ENCODE assay signal across 14 mouse cellular contexts in the genomic region with DNA sequence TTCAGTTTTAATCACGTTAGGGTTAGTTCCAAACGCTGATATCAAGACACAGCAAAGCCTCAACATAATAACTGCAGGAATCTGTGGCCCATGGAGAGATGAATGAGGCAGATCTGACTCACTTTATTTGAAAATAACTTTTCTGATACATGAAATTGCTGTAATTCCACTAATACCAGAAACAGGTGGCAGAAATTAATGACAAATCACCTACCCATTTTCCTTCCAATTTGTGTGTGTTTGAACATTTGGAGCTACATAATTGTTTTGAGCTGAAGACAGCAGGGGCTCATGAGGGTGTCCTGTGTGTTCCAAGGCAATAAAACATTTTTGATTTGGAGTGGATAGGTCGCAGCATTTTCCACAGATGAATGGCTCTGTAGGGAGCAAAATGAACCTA.
"Had no signal": no experiment of that assay in that cellular context is flagged by ENCODE, and none has a peak within 500 bp of the region (broad histone marks: within the 10 kb centered on the region; RNA-seq: fewer than 3 reads in every experiment).

No protein-coding gene starts in this region.

- H3K4me1 ChIP-seq: neural tube, embryonic 12.5 days; stomach, embryonic 15.5 days had no signal

- H3K4me3 ChIP-seq: midbrain, embryonic 10.5 days; midbrain, embryonic 12.5 days; neural tube, embryonic 12.5 days; stomach, embryonic 15.5 days had no signal

- H3K27me3 ChIP-seq: midbrain, embryonic 12.5 days; neural tube, embryonic 12.5 days; stomach, embryonic 15.5 days had no signal

- H3K9ac ChIP-seq: lung, embryonic 14.5 days; midbrain, embryonic 12.5 days; neural tube, embryonic 12.5 days; stomach, embryonic 15.5 days had no signal

- H3K9me3 ChIP-seq: midbrain, embryonic 10.5 days; midbrain, embryonic 12.5 days; neural tube, embryonic 12.5 days; stomach, embryonic 15.5 days had no signal

- DNase-seq: lung, adult 18-20 months; lung, embryonic 14.5 days; lung, postnatal 10 days; lung, postnatal 4 days; midbrain, embryonic 14.5 days; right cerebral cortex, postnatal 14 days; thymus, adult 2 months; thymus, postnatal 25 days; thymus, postnatal 4 days had no signal

- H3K4me2 ChIP-seq: lung, embryonic 14.5 days; midbrain, embryonic 12.5 days; neural tube, embryonic 12.5 days; stomach, embryonic 15.5 days had no signal

- H3K36me3 ChIP-seq: midbrain, embryonic 10.5 days; midbrain, embryonic 12.5 days; neural tube, embryonic 12.5 days; stomach, embryonic 15.5 days had no signal

- H3K27ac ChIP-seq: midbrain, embryonic 10.5 days; midbrain, embryonic 12.5 days; neural tube, embryonic 12.5 days; stomach, embryonic 15.5 days; stomach, postnatal 0 days had no signal
